Mouse (Mus musculus) adrenal gland, postnatal 0 days (tissue): ENCODE measurements around the gene Hsf3. TPM values are rescaled to one million over a fixed set of nuclear protein-coding genes. Genes with fewer than 3 reads are reported as not detected.

Source experiments
- polyA plus RNA-seq: library from polyadenylated mRNA; unstranded; fragments of >200 nt; fragmentation: Nextera tagmentation; extraction: Ambion mirVana; gene quantifications from 2 replicates; pipeline ENCODE4 v1.2.1, GENCODE M21; 2015

Hsf3 gene
- polyA plus RNA-seq, result 0.08 TPM in 1 of 2 replicates, not detected in the other

GRCm38 (mm10) chrX:96456201-96456963, at the start of gene Hsf3:
Hsf3 (minus strand) TSS chrX:96456294.

GRCm38 (mm10) chrX:96455149-96455548, 945 bp downstream of the Hsf3 start, which contains the start of gene Heph:
Heph (plus strand) TSS chrX:96455359.

GRCm38 (mm10) chrX:96293338-96293737, 162.8 kb downstream of the Hsf3 start, which contains the start of gene Vsig4:
Vsig4 (minus strand) TSS chrX:96293438.

Other genes with a start within 250 kb of the Hsf3 start
- gene Vsig4, start 162.9 kb downstream of the Hsf3 start, polyA plus RNA-seq, result 0.76 and 1.2 TPM in 2 replicates
- 7.6 and 8.6 TPM in 2 replicates for gene Heph, start 935 bp downstream of the Hsf3 start, polyA plus RNA-seq